Mouse (Mus musculus): Measurements from ENCODE around the gene Bicdl1. TPM values are rescaled to one million over a fixed set of nuclear protein-coding genes. Genes with fewer than 3 reads are reported as not detected.

Gene Bicdl1
- polyA plus RNA-seq, 1 experiment, result 55.9 TPM

- WGBS, result 95% methylated on average over 10 of the region's 10 CpGs
- no peak for TF ChIP-seq CTCF (conservative IDR thresholded peaks at IDR 0.05; ENCODE audit: insufficient read depth, insufficient read length, low read depth, low read length)
- no peak for TF ChIP-seq POLR2A (IDR thresholded peaks at IDR 0.05; ENCODE audit: low read depth, low read length)
These were observed 80.5 kb downstream of the Bicdl1 start for GRCm38 (mm10) chr5:115650885-115651284.

GRCm38 (mm10) chr5:115649699-115650098, 81.7 kb downstream of the Bicdl1 start:
- no peak overlapping the region for H3K27ac ChIP-seq (ENCODE audit: insufficient read depth, low read depth, low read length)
- no peak overlapping the region for H3K4me3 ChIP-seq (ENCODE audit: insufficient read depth, low read depth, low read length)
- no peak for TF ChIP-seq POLR2A (IDR thresholded peaks at IDR 0.05; ENCODE audit: low read depth, low read length)
- TF ChIP-seq CTCF (conservative IDR thresholded peaks at IDR 0.05; ENCODE audit: insufficient read depth, insufficient read length, low read depth, low read length), result no peak
- H3K36me3 ChIP-seq (ENCODE audit: control insufficient read depth, insufficient read depth, low read length), result peaks cover 2% of the 10 kb centered on the region
- WGBS, result 81% methylated on average over 8 of the region's 8 CpGs
- peaks cover 4% of the 10 kb centered on the region; the same call in 1 of the 2 replicates for H3K4me1 ChIP-seq (ENCODE audit: control insufficient read depth, insufficient read depth, low read length)
- H3K27me3 ChIP-seq (replicated peaks; ENCODE audit: control insufficient read depth, insufficient read depth, low read length), result no peaks in the 10 kb centered on the region
- no peak for DNase-seq

More at GRCm38 (mm10) chr5:115650885-115651284, 80.5 kb downstream of the Bicdl1 start:
- H3K27ac ChIP-seq (ENCODE audit: insufficient read depth, low read depth, low read length), result no peak overlapping the region
- no peak overlapping the region for H3K4me3 ChIP-seq (ENCODE audit: insufficient read depth, low read depth, low read length)
- no peak for DNase-seq
- H3K4me1 ChIP-seq (ENCODE audit: control insufficient read depth, insufficient read depth, low read length), result peaks cover 4% of the 10 kb centered on the region; the same call in 1 of the 2 replicates
- H3K27me3 ChIP-seq (replicated peaks; ENCODE audit: control insufficient read depth, insufficient read depth, low read length), result no peaks in the 10 kb centered on the region
- H3K36me3 ChIP-seq (ENCODE audit: control insufficient read depth, insufficient read depth, low read length), result peaks cover 2% of the 10 kb centered on the region

GRCm38 (mm10) chr5:115648876-115649275, 82.5 kb downstream of the Bicdl1 start:
- Histone ChIP-seq H3K27ac (ENCODE audit: insufficient read depth, low read depth, low read length) (no peak overlapping the region), H3K4me3 (ENCODE audit: insufficient read depth, low read depth, low read length) (no peak overlapping the region), H3K36me3 (ENCODE audit: control insufficient read depth, insufficient read depth, low read length) (peaks cover 2% of the 10 kb centered on the region), H3K4me1 (ENCODE audit: control insufficient read depth, insufficient read depth, low read length) (peaks cover 4% of the 10 kb centered on the region; the same call in 1 of the 2 replicates), H3K27me3 (replicated peaks; ENCODE audit: control insufficient read depth, insufficient read depth, low read length) (no peaks in the 10 kb centered on the region)
- WGBS, result 27% methylated on average over 3 of the region's 3 CpGs
- TF ChIP-seq CTCF (conservative IDR thresholded peaks at IDR 0.05; ENCODE audit: insufficient read depth, insufficient read length, low read depth, low read length) (no peak), POLR2A (IDR thresholded peaks at IDR 0.05; ENCODE audit: low read depth, low read length) (no peak)
- DNase-seq, result peak; percentile 33

- Histone ChIP-seq H3K27ac (ENCODE audit: insufficient read depth, low read depth, low read length) (no peak overlapping the region), H3K36me3 (ENCODE audit: control insufficient read depth, insufficient read depth, low read length) (peaks cover 2% of the 10 kb centered on the region), H3K4me3 (ENCODE audit: insufficient read depth, low read depth, low read length) (no peak overlapping the region), H3K4me1 (ENCODE audit: control insufficient read depth, insufficient read depth, low read length) (no peaks in the 10 kb centered on the region), H3K27me3 (replicated peaks; ENCODE audit: control insufficient read depth, insufficient read depth, low read length) (no peaks in the 10 kb centered on the region)
- no peak for DNase-seq
- TF ChIP-seq CTCF (conservative IDR thresholded peaks at IDR 0.05; ENCODE audit: insufficient read depth, insufficient read length, low read depth, low read length), result peak; percentile 40; the same call in 1 of the 2 replicates
- TF ChIP-seq POLR2A (IDR thresholded peaks at IDR 0.05; ENCODE audit: low read depth, low read length), result no peak
- WGBS, result 82% methylated on average over 9 of the region's 9 CpGs
These were observed 87.2 kb downstream of the Bicdl1 start for GRCm38 (mm10) chr5:115644192-115644591.

GRCm38 (mm10) chr5:115635536-115635935, 95.9 kb downstream of the Bicdl1 start:
- H3K4me3 ChIP-seq (ENCODE audit: insufficient read depth, low read depth, low read length), result no peak overlapping the region
- H3K27me3 ChIP-seq (replicated peaks; ENCODE audit: control insufficient read depth, insufficient read depth, low read length), result no peaks in the 10 kb centered on the region
- no peaks in the 10 kb centered on the region for H3K36me3 ChIP-seq (ENCODE audit: control insufficient read depth, insufficient read depth, low read length)
- peak; percentile 23 for DNase-seq
- WGBS, result 43% methylated on average over 6 of the region's 6 CpGs
- H3K4me1 ChIP-seq (ENCODE audit: control insufficient read depth, insufficient read depth, low read length), result peaks cover 19% of the 10 kb centered on the region
- TF ChIP-seq CTCF (conservative IDR thresholded peaks at IDR 0.05; ENCODE audit: insufficient read depth, insufficient read length, low read depth, low read length), result no peak
- no peak for TF ChIP-seq POLR2A (IDR thresholded peaks at IDR 0.05; ENCODE audit: low read depth, low read length)
- no peak overlapping the region for H3K27ac ChIP-seq (ENCODE audit: insufficient read depth, low read depth, low read length)

- Histone ChIP-seq H3K4me3 (ENCODE audit: insufficient read depth, low read depth, low read length) (no peak overlapping the region), H3K27ac (ENCODE audit: insufficient read depth, low read depth, low read length) (no peak overlapping the region), H3K4me1 (ENCODE audit: control insufficient read depth, insufficient read depth, low read length) (peaks cover 19% of the 10 kb centered on the region), H3K36me3 (ENCODE audit: control insufficient read depth, insufficient read depth, low read length) (no peaks in the 10 kb centered on the region), H3K27me3 (replicated peaks; ENCODE audit: control insufficient read depth, insufficient read depth, low read length) (no peaks in the 10 kb centered on the region)
- 89% methylated on average over 8 of the region's 8 CpGs for WGBS
- DNase-seq, result no peak
- TF ChIP-seq CTCF (conservative IDR thresholded peaks at IDR 0.05; ENCODE audit: insufficient read depth, insufficient read length, low read depth, low read length) (no peak), POLR2A (IDR thresholded peaks at IDR 0.05; ENCODE audit: low read depth, low read length) (no peak)
These were observed 97.4 kb downstream of the Bicdl1 start for GRCm38 (mm10) chr5:115634046-115634445.

- peak overlapping the region; percentile 65 for H3K4me3 ChIP-seq (ENCODE audit: insufficient read depth, low read depth, low read length)
- H3K36me3 ChIP-seq (ENCODE audit: control insufficient read depth, insufficient read depth, low read length), result no peaks in the 10 kb centered on the region
- DNase-seq, result no peak
- H3K4me1 ChIP-seq (ENCODE audit: control insufficient read depth, insufficient read depth, low read length), result peaks cover 19% of the 10 kb centered on the region
- no peaks in the 10 kb centered on the region for H3K27me3 ChIP-seq (replicated peaks; ENCODE audit: control insufficient read depth, insufficient read depth, low read length)
- TF ChIP-seq CTCF (conservative IDR thresholded peaks at IDR 0.05; ENCODE audit: insufficient read depth, insufficient read length, low read depth, low read length) (no peak), POLR2A (IDR thresholded peaks at IDR 0.05; ENCODE audit: low read depth, low read length) (no peak)
- no peak overlapping the region for H3K27ac ChIP-seq (ENCODE audit: insufficient read depth, low read depth, low read length)
- 52% methylated on average over 4 of the region's 4 CpGs for WGBS
These were observed 98.4 kb downstream of the Bicdl1 start for GRCm38 (mm10) chr5:115633060-115633459.

Measured in kidney, adult 2 months (tissue).